Mouse (Mus musculus) intestine, embryonic 15.5 days (tissue): Measurements from ENCODE around the gene Gfra1. TPM values are rescaled to one million over a fixed set of nuclear protein-coding genes. Genes with fewer than 3 reads are reported as not detected.

Source experiments
- ATAC-seq: fragments of 200-750 bp; cut with Nextera tagmentation; 2 replicates; pipeline ENCODE4 v1.8.0; 2017; ENCODE audit warnings: moderate TSS enrichment, moderate library complexity
- H3K27ac ChIP-seq: fragments of 300-500 bp; sonication (generic); 2 replicates; pipeline ENCODE4 v1.5.1; 2015; ENCODE audit warnings: mild to moderate bottlenecking, inconsistent platforms
- H3K27me3 ChIP-seq: fragments of 300-500 bp; sonication (generic); replicated peaks from 2 replicates; pipeline ENCODE4 v1.6.1; 2015; ENCODE audit warnings: inconsistent platforms
- H3K36me3 ChIP-seq: fragments of 300-500 bp; sonication (generic); 2 replicates; pipeline ENCODE4 v1.6.1; 2015; ENCODE audit warnings: inconsistent platforms
- H3K4me1 ChIP-seq: fragments of 300-500 bp; sonication (generic); replicated peaks from 2 replicates; pipeline ENCODE4 v1.6.1; 2015; ENCODE audit warnings: inconsistent platforms
- H3K4me2 ChIP-seq: fragments of 300-500 bp; sonication (generic); replicated peaks from 2 replicates; pipeline ENCODE4 v1.6.1; 2015; ENCODE audit warnings: mild to moderate bottlenecking, inconsistent platforms
- H3K4me3 ChIP-seq: fragments of 300-500 bp; sonication (generic); replicated peaks from 2 replicates; pipeline ENCODE4 v1.5.1; 2015; ENCODE audit warnings: inconsistent platforms
- H3K9ac ChIP-seq: fragments of 300-500 bp; sonication (generic); 2 replicates; pipeline ENCODE4 v1.6.1; 2015; ENCODE audit warnings: inconsistent platforms
- H3K9me3 ChIP-seq: fragments of 300-500 bp; sonication (generic); 2 replicates; pipeline ENCODE4 v1.6.1; 2016; ENCODE audit warnings: inconsistent platforms
- WGBS: fragments of 180-500 bp; shearing (Covaris S2); methylation state at CpG from one replicate; pipeline ENCODE4 v1.1.7; 2015; 5-methylcytosine and 5-hydroxymethylcytosine counted together
- polyA plus RNA-seq: library from polyadenylated mRNA; unstranded; fragments of >200 nt; fragmentation: Nextera tagmentation; extraction: Ambion mirVana; gene quantifications from 2 replicates; pipeline ENCODE4 v1.2.1, GENCODE M21; 2015

Gene Gfra1
- polyA plus RNA-seq, 1 experiment from 2014 or later, result 22.3 TPM

GRCm38 (mm10) chr19:58341351-58341750 lies 114.4 kb downstream of the Gfra1 start:
- Histone ChIP-seq H3K9ac (no peak overlapping the region), H3K27ac (no peak overlapping the region), H3K27me3 (no peaks in the 10 kb centered on the region), H3K4me3 (no peak overlapping the region), H3K36me3 (no peaks in the 10 kb centered on the region), H3K4me2 (no peak overlapping the region), H3K4me1 (no peaks in the 10 kb centered on the region), H3K9me3 (no peaks in the 10 kb centered on the region)
- ATAC-seq, result no peak
- 82% methylated on average over 4 of the region's 4 CpGs for WGBS

DNA sequence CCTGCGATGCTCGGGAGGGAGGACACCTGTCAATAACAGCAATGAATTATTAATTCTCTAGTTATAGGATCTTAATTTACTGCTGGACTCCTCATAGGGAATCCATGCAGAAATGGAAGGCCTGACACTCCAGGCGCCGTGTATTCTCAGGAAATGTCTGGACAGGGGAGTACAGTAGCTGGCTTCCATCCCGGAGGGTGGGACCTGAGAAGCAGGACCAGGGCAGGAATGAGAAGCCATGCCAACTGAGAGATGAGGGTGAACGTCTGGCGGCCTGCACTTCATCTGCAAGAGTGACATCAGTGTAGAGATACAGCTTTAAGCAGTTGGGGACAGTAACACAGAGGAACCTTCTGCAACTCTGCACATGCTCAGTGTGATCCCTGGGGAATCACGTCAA lies 115.5 kb downstream of the Gfra1 start:
- Histone ChIP-seq H3K27me3 (no peaks in the 10 kb centered on the region), H3K36me3 (no peaks in the 10 kb centered on the region), H3K9ac (no peak overlapping the region), H3K4me3 (no peak overlapping the region), H3K27ac (no peak overlapping the region), H3K4me2 (no peak overlapping the region), H3K9me3 (no peaks in the 10 kb centered on the region), H3K4me1 (no peaks in the 10 kb centered on the region)
- 76% methylated on average over 8 of the region's 8 CpGs for WGBS
- ATAC-seq, result no peak

- Histone ChIP-seq H3K4me2 (no peak overlapping the region), H3K27ac (no peak overlapping the region), H3K36me3 (no peaks in the 10 kb centered on the region), H3K9me3 (no peaks in the 10 kb centered on the region), H3K27me3 (no peaks in the 10 kb centered on the region), H3K9ac (no peak overlapping the region), H3K4me1 (no peaks in the 10 kb centered on the region), H3K4me3 (no peak overlapping the region)
- 83% methylated on average over 6 of the region's 6 CpGs for WGBS
- no peak for ATAC-seq
Measured at GRCm38 (mm10) chr19:58336802-58337201, 118.9 kb downstream of the Gfra1 start.

DNA sequence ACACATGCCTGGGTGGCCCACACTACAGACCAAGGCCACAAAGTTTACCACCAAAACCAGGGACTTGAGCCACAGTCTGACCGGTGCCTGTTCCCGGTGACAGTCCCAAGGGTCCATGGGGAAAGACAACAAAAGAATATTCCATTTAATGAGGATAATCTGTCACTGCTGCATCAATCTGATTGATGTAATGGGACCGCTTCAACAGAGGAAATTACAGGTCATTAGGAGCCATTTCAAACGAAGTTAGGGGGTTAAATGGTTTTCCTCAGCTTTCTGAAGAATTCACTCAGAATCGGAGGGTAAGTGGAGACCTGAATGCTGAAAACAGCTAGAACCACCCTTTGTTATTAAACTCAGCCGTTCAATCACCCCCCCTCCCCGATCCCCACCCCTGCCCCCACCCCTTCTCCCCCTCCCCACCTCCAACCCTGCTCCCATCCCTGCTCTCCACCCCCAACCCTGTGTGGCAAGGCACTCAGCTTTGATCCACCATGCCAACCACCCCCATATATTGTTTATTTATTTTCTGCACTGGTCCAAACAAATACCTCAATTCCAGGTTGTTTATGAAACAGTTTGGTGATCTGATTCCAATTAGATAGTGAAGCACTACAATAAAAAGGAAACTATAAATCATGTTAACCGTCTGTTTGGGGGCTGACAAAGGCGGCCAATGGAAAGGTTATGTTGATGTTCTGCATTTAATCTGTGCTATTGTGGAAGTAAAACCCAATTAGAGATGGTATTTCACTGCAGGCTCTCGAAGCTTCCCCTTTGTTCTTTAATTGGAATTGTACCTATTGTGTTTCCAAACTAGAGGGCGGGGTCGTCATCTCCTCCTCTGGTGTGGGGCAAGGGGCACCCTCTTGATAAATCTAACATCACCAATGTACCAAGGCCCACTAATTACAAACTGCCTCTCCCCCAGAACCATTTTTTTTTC lies 119.9 kb downstream of the Gfra1 start:
- Histone ChIP-seq H3K27me3 (no peaks in the 10 kb centered on the region), H3K9ac (no peak overlapping the region), H3K4me2 (no peak overlapping the region), H3K27ac (no peak overlapping the region), H3K9me3 (no peaks in the 10 kb centered on the region), H3K36me3 (no peaks in the 10 kb centered on the region), H3K4me1 (no peaks in the 10 kb centered on the region), H3K4me3 (no peak overlapping the region)
- 54% methylated on average over 12 of the region's 12 CpGs for WGBS
- no peak for ATAC-seq

GRCm38 (mm10) chr19:58329305-58329704 lies 126.4 kb downstream of the Gfra1 start:
- no peak overlapping the region for H3K4me2 ChIP-seq
- H3K9me3 ChIP-seq, result no peaks in the 10 kb centered on the region
- WGBS, result 43% methylated on average over 5 of the region's 5 CpGs
- no peak for ATAC-seq
- no peaks in the 10 kb centered on the region for H3K36me3 ChIP-seq
- no peaks in the 10 kb centered on the region for H3K4me1 ChIP-seq
- H3K9ac ChIP-seq, result no peak overlapping the region
- H3K27ac ChIP-seq, result no peak overlapping the region
- no peaks in the 10 kb centered on the region for H3K27me3 ChIP-seq
- H3K4me3 ChIP-seq, result no peak overlapping the region

DNA sequence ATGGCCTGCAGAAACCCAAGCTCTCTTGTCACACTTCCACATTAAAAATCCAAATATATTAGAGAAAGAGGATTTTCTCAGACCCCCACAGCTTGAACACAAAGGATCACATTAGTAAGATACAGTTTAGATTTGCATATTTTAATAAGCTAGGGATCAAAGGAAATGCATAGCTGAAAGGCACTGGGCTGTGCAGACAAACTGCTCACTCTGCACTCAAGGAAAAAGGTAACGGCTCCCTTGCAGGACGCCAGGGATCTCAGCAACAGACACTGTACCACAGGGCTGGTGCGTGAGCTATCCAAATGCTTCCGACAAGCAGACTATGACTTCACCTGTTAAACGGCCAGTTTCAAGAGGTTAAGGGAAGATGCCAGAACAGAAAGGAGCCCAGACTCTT lies 127.7 kb downstream of the Gfra1 start:
- no peaks in the 10 kb centered on the region for H3K4me1 ChIP-seq
- ATAC-seq, result no peak
- H3K27ac ChIP-seq, result no peak overlapping the region
- H3K4me3 ChIP-seq, result no peak overlapping the region
- 51% methylated on average over 5 of the region's 5 CpGs for WGBS
- H3K27me3 ChIP-seq, result no peaks in the 10 kb centered on the region
- no peak overlapping the region for H3K9ac ChIP-seq
- no peaks in the 10 kb centered on the region for H3K9me3 ChIP-seq
- H3K36me3 ChIP-seq, result no peaks in the 10 kb centered on the region
- H3K4me2 ChIP-seq, result no peak overlapping the region

GRCm38 (mm10) chr19:58316474-58316873 lies 139.2 kb downstream of the Gfra1 start:
- Histone ChIP-seq H3K4me3 (no peak overlapping the region), H3K27ac (no peak overlapping the region), H3K4me1 (no peaks in the 10 kb centered on the region), H3K36me3 (no peaks in the 10 kb centered on the region), H3K4me2 (no peak overlapping the region), H3K9me3 (no peaks in the 10 kb centered on the region), H3K9ac (no peak overlapping the region), H3K27me3 (no peaks in the 10 kb centered on the region)
- ATAC-seq, result no peak
- 73% methylated on average over 5 of the region's 5 CpGs for WGBS

- H3K9ac ChIP-seq, result no peak overlapping the region
- ATAC-seq, result no peak
- no peak overlapping the region for H3K4me2 ChIP-seq
- no peaks in the 10 kb centered on the region for H3K4me1 ChIP-seq
- H3K36me3 ChIP-seq, result no peaks in the 10 kb centered on the region
- H3K27ac ChIP-seq, result no peak overlapping the region
- no peaks in the 10 kb centered on the region for H3K9me3 ChIP-seq
- 94% methylated on average over 5 of the region's 5 CpGs for WGBS
- H3K27me3 ChIP-seq, result no peaks in the 10 kb centered on the region
- H3K4me3 ChIP-seq, result no peak overlapping the region
Measured at GRCm38 (mm10) chr19:58315681-58316080, 140.0 kb downstream of the Gfra1 start.

GRCm38 (mm10) chr19:58314631-58315030 lies 141.1 kb downstream of the Gfra1 start:
- no peak overlapping the region for H3K27ac ChIP-seq
- H3K27me3 ChIP-seq, result no peaks in the 10 kb centered on the region
- 88% methylated on average over 5 of the region's 5 CpGs for WGBS
- ATAC-seq, result no peak
- no peaks in the 10 kb centered on the region for H3K9me3 ChIP-seq
- no peaks in the 10 kb centered on the region for H3K4me1 ChIP-seq
- no peaks in the 10 kb centered on the region for H3K36me3 ChIP-seq
- no peak overlapping the region for H3K9ac ChIP-seq
- H3K4me2 ChIP-seq, result no peak overlapping the region
- no peak overlapping the region for H3K4me3 ChIP-seq

DNA sequence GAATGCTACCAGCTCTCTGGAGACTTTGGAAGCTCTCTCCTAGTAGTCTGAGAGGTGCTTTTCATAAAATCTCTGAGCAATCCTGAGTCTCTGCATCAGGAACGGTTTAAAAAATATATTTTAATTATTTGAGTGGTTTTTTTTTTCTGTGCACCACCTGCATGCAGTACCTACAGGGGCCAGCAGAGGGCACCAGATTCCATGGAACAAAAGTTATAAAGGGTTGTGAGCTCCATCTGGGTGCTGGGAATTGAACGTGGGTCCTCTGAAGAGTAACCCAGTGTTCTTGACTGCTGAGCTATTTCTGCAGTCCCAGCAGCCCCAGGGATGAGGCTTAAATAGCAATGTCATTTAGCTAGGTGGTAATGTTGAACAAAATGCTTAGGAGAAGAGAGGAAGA lies 141.9 kb downstream of the Gfra1 start:
- Histone ChIP-seq H3K27ac (no peak overlapping the region), H3K27me3 (no peaks in the 10 kb centered on the region), H3K9me3 (no peaks in the 10 kb centered on the region), H3K9ac (no peak overlapping the region), H3K4me1 (no peaks in the 10 kb centered on the region), H3K4me3 (no peak overlapping the region), H3K4me2 (no peak overlapping the region), H3K36me3 (no peaks in the 10 kb centered on the region)
- WGBS, result 88% methylated on average over 2 of the region's 2 CpGs
- ATAC-seq, result no peak

DNA sequence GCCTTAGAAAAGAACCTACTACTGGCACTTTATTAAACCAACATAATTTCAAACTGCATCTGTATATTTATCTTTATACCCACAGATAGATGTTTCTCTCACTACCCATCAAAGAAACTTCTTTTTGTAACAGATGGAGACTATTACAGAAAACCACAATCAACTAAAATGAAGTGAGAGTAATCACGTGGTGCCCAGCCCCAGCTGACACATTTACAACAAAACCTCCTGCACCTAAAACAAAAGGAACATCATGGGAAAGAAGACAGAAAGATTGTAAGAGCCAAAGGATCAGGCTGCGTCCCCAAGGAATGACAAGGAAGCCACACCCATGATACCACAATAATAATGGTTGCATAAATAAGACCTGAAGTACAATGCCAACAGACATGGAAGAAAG lies 143.2 kb downstream of the Gfra1 start:
- 84% methylated on average over 2 of the region's 2 CpGs for WGBS
- H3K27me3 ChIP-seq, result no peaks in the 10 kb centered on the region
- H3K27ac ChIP-seq, result no peak overlapping the region
- no peaks in the 10 kb centered on the region for H3K36me3 ChIP-seq
- no peak overlapping the region for H3K9ac ChIP-seq
- ATAC-seq, result no peak
- no peak overlapping the region for H3K4me3 ChIP-seq
- H3K4me2 ChIP-seq, result no peak overlapping the region
- no peaks in the 10 kb centered on the region for H3K4me1 ChIP-seq
- no peaks in the 10 kb centered on the region for H3K9me3 ChIP-seq

DNA sequence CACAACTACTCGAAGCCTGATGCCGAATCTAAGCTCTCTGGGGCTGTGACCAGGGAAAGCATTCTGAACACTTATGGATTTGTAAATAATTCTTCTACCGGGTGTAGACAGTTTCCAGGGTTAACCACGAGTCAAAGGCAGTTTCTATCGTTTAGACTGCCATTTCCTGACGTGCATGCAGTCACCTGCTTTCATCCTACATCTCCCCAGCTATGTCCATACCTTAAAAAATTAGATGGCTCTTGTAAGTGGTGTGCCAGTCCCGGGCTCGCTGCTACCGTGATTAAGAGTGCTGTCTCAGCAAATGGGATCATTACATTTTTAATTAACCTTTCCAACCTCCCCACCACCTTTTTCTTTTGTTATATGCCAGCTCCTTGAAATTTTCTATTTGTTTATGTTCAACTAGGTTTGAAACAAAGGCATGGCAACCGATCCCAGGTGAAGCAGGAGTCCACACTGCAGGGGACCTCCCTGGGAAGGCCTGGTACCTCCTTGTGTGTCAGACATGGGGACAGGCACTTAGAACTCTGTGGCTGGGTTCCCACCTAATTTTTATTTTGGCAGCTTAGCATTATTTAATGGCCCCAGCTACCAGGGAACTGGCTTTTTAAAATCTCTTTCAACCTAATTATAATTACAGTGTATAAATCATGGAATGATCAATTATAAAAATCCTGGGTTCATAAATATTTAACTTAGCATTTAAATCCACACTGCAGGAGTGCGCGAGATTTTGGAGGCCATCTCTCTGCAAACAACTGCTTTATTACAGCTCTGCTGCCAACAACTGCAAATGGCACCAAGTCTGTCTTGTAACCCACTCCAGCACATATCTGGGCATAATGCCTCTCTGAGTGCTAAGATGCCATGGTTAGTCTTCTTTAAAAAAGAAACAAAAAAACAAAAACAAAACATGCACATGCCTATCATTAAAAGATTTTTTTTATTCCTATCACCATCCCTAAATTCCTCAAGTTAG lies 145.1 kb downstream of the Gfra1 start:
- no peak overlapping the region for H3K4me3 ChIP-seq
- no peak overlapping the region for H3K4me2 ChIP-seq
- H3K9me3 ChIP-seq, result no peaks in the 10 kb centered on the region
- WGBS, result 59% methylated on average over 12 of the region's 12 CpGs
- no peak overlapping the region for H3K9ac ChIP-seq
- H3K27me3 ChIP-seq, result no peaks in the 10 kb centered on the region
- H3K27ac ChIP-seq, result no peak overlapping the region
- H3K4me1 ChIP-seq, result no peaks in the 10 kb centered on the region
- no peak for ATAC-seq
- no peaks in the 10 kb centered on the region for H3K36me3 ChIP-seq
